Mouse (Mus musculus) MEL (cell line): ENCODE data around the gene Pip4k2c. TPM values are rescaled to one million over a fixed set of nuclear protein-coding genes. Genes with fewer than 3 reads are reported as not detected.

Experiments
- DNase-seq: peaks from one replicate; pipeline ENCODE4 v3.0.0; 2011; ENCODE audit warnings: low read depth, low spot score
- H3K27ac ChIP-seq: 2 replicates; pipeline ENCODE4 v1.5.1; 2012; ENCODE audit warnings: low read depth, mild to moderate bottlenecking, control low read depth, low read length, moderate library complexity; ENCODE audit not compliant: control insufficient read depth
- H3K27me3 ChIP-seq, 2 experiments: fragments of 150-350 bp in 1 of 2; sonication (generic) in 1 of 2; 2 replicates each; pipeline ENCODE4 v1.6.1; 2012; ENCODE audit warnings: low read length in 2 of 2, mild to moderate bottlenecking in 2 of 2, improper control_type of control experiment in 1 of 2, moderate library complexity in 1 of 2; ENCODE audit not compliant: insufficient read depth in 2 of 2, control insufficient read depth in 1 of 2
- H3K36me3 ChIP-seq, 2 experiments: 2 replicates each; pipeline ENCODE4 v1.6.1; 2012 to 2014; ENCODE audit warnings: low read length in 2 of 2, improper control_type of control experiment in 1 of 2, inconsistent platforms in 1 of 2, mild to moderate bottlenecking in 1 of 2; ENCODE audit not compliant: insufficient read depth in 2 of 2, control insufficient read depth in 1 of 2
- H3K4me1 ChIP-seq, 2 experiments: fragments of 150-350 bp in 1 of 2; sonication (generic) in 1 of 2; 2 replicates each; pipeline ENCODE4 v1.6.1; 2012; ENCODE audit warnings: low read length in 2 of 2, improper control_type of control experiment in 1 of 2, mild to moderate bottlenecking in 1 of 2; ENCODE audit not compliant: insufficient read depth in 2 of 2, control insufficient read depth in 1 of 2
- H3K4me3 ChIP-seq, 2 experiments: fragments of 150-350 bp in 1 of 2; sonication (generic) in 1 of 2; 2 replicates each; pipeline ENCODE4 v1.5.1; 2012; ENCODE audit warnings: low read depth in 2 of 2, low read length in 2 of 2, mild to moderate bottlenecking in 2 of 2, moderate library complexity in 2 of 2, control low read depth in 1 of 2, improper control_type of control experiment in 1 of 2; ENCODE audit not compliant: control insufficient read depth in 1 of 2, insufficient read depth in 1 of 2
- H3K79me2 ChIP-seq: 2 replicates; pipeline ENCODE4 v1.6.1; 2012; ENCODE audit warnings: mild to moderate bottlenecking, low read length, moderate library complexity; ENCODE audit not compliant: control insufficient read depth, poor library complexity, insufficient read depth
- H3K9ac ChIP-seq: 2 replicates; pipeline ENCODE4 v1.6.1; 2012; ENCODE audit warnings: low read depth, mild to moderate bottlenecking, control low read depth, low read length, moderate library complexity; ENCODE audit not compliant: control insufficient read depth, poor library complexity, severe bottlenecking
- H3K9me3 ChIP-seq: fragments of 150-350 bp; sonication (generic); replicated peaks from 2 replicates; pipeline ENCODE4 v1.6.1; 2012; ENCODE audit warnings: mild to moderate bottlenecking, low read length, improper control_type of control experiment, moderate library complexity; ENCODE audit not compliant: insufficient read depth
- CTCF ChIP-seq, 3 experiments: IDR thresholded peaks in 2 of 3; conservative IDR thresholded peaks in 1 of 3; 2 replicates each; pipeline ENCODE4 v1.5.1; 2011 to 2012; ENCODE audit warnings: low read length in 3 of 3, low read depth in 2 of 3, mild to moderate bottlenecking in 2 of 3, improper control_type of control experiment in 1 of 3, inconsistent platforms in 1 of 3, mixed read lengths in 1 of 3, moderate library complexity in 1 of 3; ENCODE audit not compliant: control insufficient read depth in 1 of 3, insufficient read depth in 1 of 3, poor library complexity in 1 of 3, severe bottlenecking in 1 of 3
- E2F4 ChIP-seq: IDR thresholded peaks from 2 replicates; pipeline ENCODE4 v1.6.1; 2011; ENCODE audit warnings: low read depth, low read length, improper control_type of control experiment, borderline replicate concordance
- ELF1 ChIP-seq: IDR thresholded peaks from 2 replicates; pipeline ENCODE4 v1.6.1; 2014; ENCODE audit warnings: low read depth, mild to moderate bottlenecking, inconsistent platforms, low read length, improper control_type of control experiment, moderate library complexity
- ETS1 ChIP-seq: IDR thresholded peaks from 2 replicates; pipeline ENCODE4 v1.6.1; 2012; ENCODE audit warnings: low read depth, mild to moderate bottlenecking, inconsistent platforms, low read length, improper control_type of control experiment, moderate library complexity
- GATA1 ChIP-seq: IDR thresholded peaks from 2 replicates; pipeline ENCODE4 v1.6.1; 2011; ENCODE audit warnings: low read depth, low read length, improper control_type of control experiment
- HCFC1 ChIP-seq: IDR thresholded peaks from 2 replicates; pipeline ENCODE4 v1.6.1; 2012; ENCODE audit warnings: low read depth, mild to moderate bottlenecking, inconsistent platforms, low read length, improper control_type of control experiment, moderate library complexity
- MAFK ChIP-seq: IDR thresholded peaks from 2 replicates; pipeline ENCODE4 v1.6.1; 2011; ENCODE audit warnings: low read depth, mild to moderate bottlenecking, low read length, improper control_type of control experiment, borderline replicate concordance
- MAX ChIP-seq: IDR thresholded peaks from 2 replicates; pipeline ENCODE4 v1.6.1; 2011; ENCODE audit warnings: low read length, improper control_type of control experiment
- MEF2A ChIP-seq: IDR thresholded peaks from 2 replicates; pipeline ENCODE4 v1.6.1; 2014; ENCODE audit warnings: low read depth, mild to moderate bottlenecking, inconsistent platforms, low read length, improper control_type of control experiment; ENCODE audit not compliant: poor library complexity, insufficient replicate concordance, severe bottlenecking; ENCODE audit errors: extremely low read depth
- MXI1 ChIP-seq: IDR thresholded peaks from 2 replicates; pipeline ENCODE4 v1.6.1; 2011; ENCODE audit warnings: mild to moderate bottlenecking, low read depth, low read length, improper control_type of control experiment
- MYC ChIP-seq: IDR thresholded peaks from 2 replicates; pipeline ENCODE4 v1.6.1; 2011; ENCODE audit warnings: low read depth, mild to moderate bottlenecking, low read length, improper control_type of control experiment, moderate library complexity
- POLR2AphosphoS5 ChIP-seq: IDR thresholded peaks from 2 replicates; pipeline ENCODE4 v1.6.1; 2012; ENCODE audit warnings: low read depth, borderline replicate concordance, mild to moderate bottlenecking, inconsistent platforms, low read length, moderate library complexity, mixed read lengths
- RAD21 ChIP-seq: IDR thresholded peaks from 2 replicates; pipeline ENCODE4 v1.6.1; 2011; ENCODE audit warnings: mild to moderate bottlenecking, low read depth, low read length, improper control_type of control experiment
- SIN3A ChIP-seq: IDR thresholded peaks from 2 replicates; pipeline ENCODE4 v1.6.1; 2012; ENCODE audit warnings: low read length, improper control_type of control experiment, inconsistent platforms
- SMC3 ChIP-seq: IDR thresholded peaks from 2 replicates; pipeline ENCODE4 v1.6.1; 2011; ENCODE audit warnings: low read depth, low read length, improper control_type of control experiment
- TBP ChIP-seq: IDR thresholded peaks from 2 replicates; pipeline ENCODE4 v1.8.0; 2011; ENCODE audit warnings: low read depth, low read length, improper control_type of control experiment
- USF2 ChIP-seq, 2 experiments: IDR thresholded peaks; 2 replicates each; pipeline ENCODE4 v1.6.1; 2011 to 2012; ENCODE audit warnings: improper control_type of control experiment in 2 of 2, low read length in 2 of 2, borderline replicate concordance in 1 of 2, inconsistent platforms in 1 of 2, low read depth in 1 of 2, mild to moderate bottlenecking in 1 of 2; ENCODE audit not compliant: insufficient read depth in 1 of 2
- ZC3H11A ChIP-seq: IDR thresholded peaks from 2 replicates; pipeline ENCODE4 v1.6.1; 2012; ENCODE audit warnings: low read depth, mild to moderate bottlenecking, inconsistent platforms, low read length, improper control_type of control experiment
- polyA plus RNA-seq, 2 experiments: library from polyadenylated mRNA; stranded (reverse) in 1 of 2; unstranded in 1 of 2; fragments of >175 nt in 1 of 2; fragments of >200 nt in 1 of 2; gene quantifications; 2 replicates each; pipeline versions ENCODE4 v1.2.1 to v1.2.4; 2012; ENCODE audit warnings: low replicate concordance in 2 of 2, low read depth in 1 of 2; ENCODE audit not compliant: insufficient read length in 2 of 2, insufficient read depth in 1 of 2, missing spikeins in 1 of 2
- total RNA-seq: library from RNA; depleted of rRNA; stranded (reverse); fragments of 300-350 nt; gene quantifications from 2 replicates; pipeline ENCODE4 v1.2.3, GENCODE M21; 2012

The Pip4k2c gene
- total and polyA plus RNA-seq, 3 experiments, result 31.9 to 58.2 TPM; not detected in 1

GRCm38 (mm10) chr10:127233141-127233540 lies 21.8 kb upstream of the Pip4k2c start:
- peak; percentile 44 for DNase-seq
- H3K9ac ChIP-seq, result no peak overlapping the region
- no peaks in the 10 kb centered on the region for H3K27me3 ChIP-seq

GRCm38 (mm10) chr10:127231741-127232140 lies 20.4 kb upstream of the Pip4k2c start:
- H3K4me1 ChIP-seq, result no peaks in the 10 kb centered on the region
- H3K27ac ChIP-seq, result no peak overlapping the region
- TF ChIP-seq ETS1 (no peak), MEF2A (no peak), MXI1 (no peak), E2F4 (no peak), SIN3A (no peak), MAFK (no peak), POLR2AphosphoS5 (no peak), ZC3H11A (no peak), ELF1 (no peak), RAD21 (no peak), TBP (no peak), MYC (no peak)
- no peaks in the 10 kb centered on the region for H3K9me3 ChIP-seq
- H3K4me3 ChIP-seq, result no peak overlapping the region
- no peaks in the 10 kb centered on the region for H3K27me3 ChIP-seq
- no peak for DNase-seq
- no peaks in the 10 kb centered on the region for H3K36me3 ChIP-seq
- H3K79me2 ChIP-seq, result no peaks in the 10 kb centered on the region
- H3K9ac ChIP-seq, result no peak overlapping the region

More at GRCm38 (mm10) chr10:127233141-127233540, 21.8 kb upstream of the Pip4k2c start:
- no peaks in the 10 kb centered on the region for H3K4me1 ChIP-seq
- H3K4me3 ChIP-seq, result no peak overlapping the region
- TF ChIP-seq GATA1, result no peak
- peak; percentile 25 for TF ChIP-seq SMC3
- TF ChIP-seq MEF2A, result no peak
- TF ChIP-seq CTCF (IDR thresholded peaks at IDR 0.05 in 2 of 3, conservative IDR thresholded peaks at IDR 0.05 in 1 of 3; ENCODE audit: control insufficient read depth in 1 of 3, insufficient read depth in 1 of 3, low read depth in 2 of 3, low read length in 3 of 3, poor library complexity in 1 of 3, severe bottlenecking in 1 of 3), result peak; percentile 54 to 66 (median 59)
- TF ChIP-seq HCFC1, result peak; percentile 60
- TF ChIP-seq USF2 (IDR thresholded peaks at IDR 0.05; ENCODE audit: borderline replicate concordance in 1 of 2, insufficient read depth in 1 of 2, low read depth in 1 of 2, low read length in 2 of 2), result no peak
- TF ChIP-seq MAX, result no peak
- no peak for TF ChIP-seq MAFK
- TF ChIP-seq SIN3A, result no peak
- no peaks in the 10 kb centered on the region for H3K9me3 ChIP-seq
- H3K36me3 ChIP-seq, result no peaks in the 10 kb centered on the region
- H3K27ac ChIP-seq, result no peak overlapping the region
- H3K79me2 ChIP-seq, result no peaks in the 10 kb centered on the region
